8 mouse cellular contexts compared by ENCODE assay signal in the genomic region with DNA sequence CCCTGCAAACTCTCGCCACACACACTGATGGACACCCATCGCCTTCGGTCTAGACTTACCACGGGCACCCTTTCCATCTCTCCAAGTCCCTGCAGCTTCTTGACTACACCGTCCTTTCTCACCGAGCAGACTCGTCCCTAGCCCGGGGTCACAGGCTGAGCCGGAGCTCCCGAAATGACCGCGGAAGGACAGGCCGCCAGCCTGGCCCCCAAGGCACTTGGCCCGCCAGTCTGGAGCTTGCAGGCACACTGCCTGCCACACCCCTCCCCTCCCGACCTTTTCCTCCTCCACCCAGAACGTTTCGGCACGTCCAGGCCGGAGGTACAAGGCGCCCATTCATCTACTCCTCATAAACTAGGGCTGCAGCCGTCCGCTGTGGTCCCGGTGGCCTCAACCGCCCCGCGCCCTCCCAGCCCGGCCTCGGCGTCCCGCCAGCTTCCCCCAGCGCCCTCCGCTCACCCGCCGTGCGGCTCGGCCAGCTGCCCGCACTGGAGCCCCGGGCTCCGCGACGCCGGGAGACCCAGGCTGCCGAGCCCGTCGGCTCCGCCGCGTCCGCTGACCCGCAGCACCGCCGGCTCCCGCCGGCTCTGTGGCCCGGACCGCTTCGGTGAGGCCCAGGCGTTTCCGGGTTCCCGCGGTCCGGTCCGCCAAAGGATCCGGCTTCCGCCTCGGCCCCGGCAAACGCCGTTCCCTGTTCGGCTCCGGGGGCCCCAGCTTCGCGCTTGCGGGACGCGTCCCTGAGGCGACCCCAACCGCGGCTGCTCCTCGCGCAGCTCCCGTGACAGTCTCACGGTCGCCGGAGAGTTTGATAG. TPM values are rescaled to one million over a fixed set of nuclear protein-coding genes. Genes with fewer than 3 reads are reported as not detected.
DNase-seq lines count a peak whose midpoint lies in the region; ATAC-seq and TF ChIP-seq lines count a peak whose summit lies in the region.

No protein-coding gene starts in this region.

- H3K4me1 ChIP-seq in heart, embryonic 11.5 days (ENCODE audit: control insufficient read depth, insufficient read depth, low read length), result peaks cover 8% of the 10 kb centered on the region
- H3K4me1 ChIP-seq in kidney, embryonic 16.5 days (ENCODE audit: insufficient read depth, low read length), result peaks cover 15% of the 10 kb centered on the region
- peaks cover 11% of the 10 kb centered on the region for H3K4me1 ChIP-seq in liver, adult 2 months (ENCODE audit: control insufficient read depth, insufficient read depth, low read length)

- under 1% methylated on average over 77 of the region's 85 CpGs for WGBS in heart, embryonic 11.5 days (ENCODE audit: insufficient replicate concordance)
- under 1% methylated on average over 59 of the region's 85 CpGs for WGBS in kidney, embryonic 16.5 days
- WGBS in liver, adult 2 months, result under 1% methylated on average over 83 of the region's 85 CpGs

- H3K79me2 ChIP-seq in liver, adult 2 months (ENCODE audit: control insufficient read depth, insufficient read depth, low read length), result peaks cover 15% of the 10 kb centered on the region; the same call in 1 of the 2 replicates

- TF ChIP-seq POLR2A in liver, adult 2 months (IDR thresholded peaks at IDR 0.05; ENCODE audit: extremely low read depth, insufficient read depth, low read length), result peak; percentile 37; the same call in 1 of the 2 replicates

- H3K4me2 ChIP-seq in heart, embryonic 11.5 days, result peak overlapping the region; percentile 89
- H3K4me2 ChIP-seq in kidney, embryonic 16.5 days (replicated peaks; ENCODE audit: low read depth, low read length), result peak overlapping the region; percentile 93

- TF ChIP-seq CTCF in liver, adult 2 months (IDR thresholded peaks at IDR 0.05; ENCODE audit: low read depth, low read length), result no peak

- H3K9ac ChIP-seq in heart, embryonic 11.5 days (ENCODE audit: low read depth, low read length), result peak overlapping the region; percentile 88
- H3K9ac ChIP-seq in kidney, embryonic 16.5 days (replicated peaks; ENCODE audit: low read length), result peak overlapping the region; percentile 96
- H3K9ac ChIP-seq in liver, adult 2 months (ENCODE audit: low read depth, low read length), result peak overlapping the region; percentile 95

- no peaks in the 10 kb centered on the region for H3K27me3 ChIP-seq in heart, embryonic 11.5 days (ENCODE audit: control insufficient read depth, insufficient read depth, low read length)
- H3K27me3 ChIP-seq in kidney, embryonic 16.5 days (ENCODE audit: insufficient read depth, low read length), result no peaks in the 10 kb centered on the region
- no peaks in the 10 kb centered on the region for H3K27me3 ChIP-seq in liver, adult 2 months (ENCODE audit: control insufficient read depth, insufficient read depth, low read length)

- peak overlapping the region; percentile 79 for H3K4me3 ChIP-seq in heart, embryonic 11.5 days (ENCODE audit: low read depth, low read length)
- H3K4me3 ChIP-seq in kidney, embryonic 16.5 days (ENCODE audit: low read length), result peak overlapping the region; percentile 99
- peak overlapping the region; percentile 79 for H3K4me3 ChIP-seq in liver, adult 2 months (ENCODE audit: insufficient read depth, low read depth, low read length)

- H3K27ac ChIP-seq in heart, embryonic 11.5 days (ENCODE audit: low read depth, low read length), result peak overlapping the region; percentile 72
- peak overlapping the region; percentile 88 for H3K27ac ChIP-seq in kidney, embryonic 16.5 days (ENCODE audit: low read length)
- H3K27ac ChIP-seq in liver, adult 2 months (replicated peaks; ENCODE audit: insufficient read depth, low read depth, low read length), result peak overlapping the region; percentile 96

- ATAC-seq in erythroblast, adult 5-6 weeks (replicated peaks; ENCODE audit: low FRiP score, poor library complexity, severe bottlenecking), result peak; percentile 97
- peak; percentile 84 for ATAC-seq in heart, embryonic 11.5 days (replicated peaks; ENCODE audit: insufficient number of reproducible peaks, low FRiP score, low TSS enrichment)
- peak; percentile 91 for ATAC-seq in kidney, embryonic 16.5 days (ENCODE audit: low FRiP score, low TSS enrichment)
- peak; percentile 85 for ATAC-seq in monocyte, adult 5-6 weeks (replicated peaks; ENCODE audit: insufficient number of reproducible peaks, low FRiP score, low TSS enrichment, poor library complexity, severe bottlenecking)

- H3K9me3 ChIP-seq in heart, embryonic 11.5 days (replicated peaks; ENCODE audit: control insufficient read depth, low read length), result no peaks in the 10 kb centered on the region
- no peaks in the 10 kb centered on the region for H3K9me3 ChIP-seq in kidney, embryonic 16.5 days (ENCODE audit: low read length)

- peak; percentile 84 for DNase-seq in A20 (ENCODE audit: low read depth, low spot score)
- DNase-seq in brain, adult 2 months (ENCODE audit: low read depth, low spot score), result peak; percentile 87
- DNase-seq in liver, adult 2 months (ENCODE audit: extremely low read depth, low read depth, low spot score), result peak; percentile 72
- peak; percentile 62 to 67 for DNase-seq in spleen, postnatal 36 days (ENCODE audit: low spot score in 2 of 2)

- no peaks in the 10 kb centered on the region for H3K36me3 ChIP-seq in heart, embryonic 11.5 days (ENCODE audit: control insufficient read depth, insufficient read depth, low read length)
- H3K36me3 ChIP-seq in kidney, embryonic 16.5 days (ENCODE audit: insufficient read depth, low read length), result no peaks in the 10 kb centered on the region
- H3K36me3 ChIP-seq in liver, adult 2 months (ENCODE audit: control insufficient read depth, insufficient read depth, low read length), result no peaks in the 10 kb centered on the region

RNA-seq across cellular contexts. Expression of gene Slc35a3, which starts 0.8 kb away (rescaled TPM):
- 10.7 and 21.3 TPM in 2 replicates for total RNA-seq in erythroblast, adult 5-6 weeks (2015; ENCODE audit: low replicate concordance)
- total RNA-seq in erythroblast, adult 5-6 weeks (2017; ENCODE audit: low replicate concordance), result 16.0 and 17.1 TPM in 2 replicates
- 13.4 and 15.9 TPM in 2 replicates for polyA plus RNA-seq in heart, embryonic 11.5 days (2014; fragmentation: Nextera tagmentation; extraction: Ambion mirVana)
- polyA plus RNA-seq in kidney, embryonic 16.5 days (2015; fragmentation: Nextera tagmentation; extraction: Ambion mirVana), result 18.2 and 18.4 TPM in 2 replicates
- total RNA-seq in liver, adult 2 months (2014; rRNA removed), result 36.4 and 42.3 TPM in 2 replicates
- polyA plus RNA-seq in liver, adult 2 months (2012; rRNA removed), result 7.3 and 8.0 TPM in 2 replicates
- total RNA-seq in monocyte, adult 5-6 weeks (2017), result 59.2 to 79.8 TPM (median 73.4 TPM) in 3 replicates

RNA-seq across cellular contexts. Expression of gene Gm43191, which starts 30.8 kb away (rescaled TPM):
- not detected in 2 replicates for total RNA-seq in erythroblast, adult 5-6 weeks (2015; ENCODE audit: low replicate concordance)
- 3.5 TPM in 1 of 2 replicates, not detected in the other for total RNA-seq in erythroblast, adult 5-6 weeks (2017; ENCODE audit: low replicate concordance)
- polyA plus RNA-seq in heart, embryonic 11.5 days (2014; fragmentation: Nextera tagmentation; extraction: Ambion mirVana), result not detected in 2 replicates
- polyA plus RNA-seq in kidney, embryonic 16.5 days (2015; fragmentation: Nextera tagmentation; extraction: Ambion mirVana), result 0.37 TPM in 1 of 2 replicates, not detected in the other
- total RNA-seq in liver, adult 2 months (2014; rRNA removed), result not detected in 2 replicates
- polyA plus RNA-seq in liver, adult 2 months (2012; rRNA removed), result not detected in 2 replicates
- not detected in 3 replicates for total RNA-seq in monocyte, adult 5-6 weeks (2017)

RNA-seq across cellular contexts. Expression of gene Mfsd14a, which starts 49.4 kb away (rescaled TPM):
- 27.6 and 28.4 TPM in 2 replicates for total RNA-seq in erythroblast, adult 5-6 weeks (2015; ENCODE audit: low replicate concordance)
- total RNA-seq in erythroblast, adult 5-6 weeks (2017; ENCODE audit: low replicate concordance), result 12.5 and 16.7 TPM in 2 replicates
- 64.2 and 66.8 TPM in 2 replicates for polyA plus RNA-seq in heart, embryonic 11.5 days (2014; fragmentation: Nextera tagmentation; extraction: Ambion mirVana)
- polyA plus RNA-seq in kidney, embryonic 16.5 days (2015; fragmentation: Nextera tagmentation; extraction: Ambion mirVana), result 104 TPM in 2 replicates
- 34.4 and 35.6 TPM in 2 replicates for total RNA-seq in liver, adult 2 months (2014; rRNA removed)
- 14.3 and 14.5 TPM in 2 replicates for polyA plus RNA-seq in liver, adult 2 months (2012; rRNA removed)
- 99.6 to 106 TPM (median 102 TPM) in 3 replicates for total RNA-seq in monocyte, adult 5-6 weeks (2017)

Comparison
In these comparisons a context has a peak if more than half of its experiments do, and no peak if none do; other contexts are left out.
1. Peak in every context shown above with its lines: DNase-seq, ATAC-seq, H3K4me3 ChIP-seq and H3K27ac ChIP-seq.